13 mouse cellular contexts compared by ENCODE assay signal in genomic region chr15:84850321-84850720, GRCm38 (mm10). TPM values are rescaled to one million over a fixed set of nuclear protein-coding genes. Genes with fewer than 3 reads are reported as not detected.
DNase-seq lines count a peak whose midpoint lies in the region; ATAC-seq and TF ChIP-seq lines count a peak whose summit lies in the region.
"Had no signal": no experiment of that assay in that cellular context is flagged by ENCODE, and none has a peak within 500 bp of the region (broad histone marks: within the 10 kb centered on the region; RNA-seq: fewer than 3 reads in every experiment).

No protein-coding gene starts in this region.

- H3K9ac ChIP-seq in intestine, postnatal 0 days (ENCODE audit: low read depth, low read length) = no peak overlapping the region
- no peak overlapping the region for H3K9ac ChIP-seq in intestine, embryonic 16.5 days (ENCODE audit: low read depth, low read length)
- no peak overlapping the region for H3K9ac ChIP-seq in neural tube, embryonic 12.5 days
- no peak overlapping the region for H3K9ac ChIP-seq in CH12.LX (ENCODE audit: insufficient read depth, low read depth)
- H3K9ac ChIP-seq: hindbrain, embryonic 15.5 days; kidney, embryonic 15.5 days; midbrain, embryonic 15.5 days had no signal

- 0 out of 2 replicates have a peak, but pooled peaks cover 9% of the 10 kb centered on the region for H3K4me1 ChIP-seq in intestine, postnatal 0 days (replicated peaks; ENCODE audit: control insufficient read depth, insufficient read depth, low read length)
- H3K4me1 ChIP-seq in intestine, embryonic 16.5 days (ENCODE audit: control insufficient read depth, insufficient read depth, low read length) = peaks cover 33% of the 10 kb centered on the region
- peaks cover 72% of the 10 kb centered on the region for H3K4me1 ChIP-seq in neural tube, embryonic 12.5 days
- peaks cover 21 to 62% of the 10 kb centered on the region in 2 experiments for H3K4me1 ChIP-seq in CH12.LX (ENCODE audit: control insufficient read depth in 1 of 2, insufficient read depth in 2 of 2)
- peaks cover 8% of the 10 kb centered on the region for H3K4me1 ChIP-seq in small intestine, adult 2 months (ENCODE audit: control insufficient read depth, insufficient read depth, insufficient read length, low read length)

- peak; percentile 51 for TF ChIP-seq CTCF in intestine, postnatal 0 days (IDR thresholded peaks at IDR 0.05; ENCODE audit: low read depth)
- TF ChIP-seq CTCF in CH12.LX (conservative IDR thresholded peaks at IDR 0.05 in 1 of 2, IDR thresholded peaks at IDR 0.05 in 1 of 2; ENCODE audit: low read depth in 2 of 2, low read length in 2 of 2) = peak in 1 of 2 experiments; percentile 44; a peak in 2 of 4 replicates
- TF ChIP-seq CTCF in small intestine, adult 2 months (IDR thresholded peaks at IDR 0.05; ENCODE audit: extremely low read depth, insufficient read length, insufficient replicate concordance, low read depth, low read length) = peak; percentile 18; the same call in 1 of the 2 replicates

- 91% methylated on average over 1 of the region's 1 CpGs for WGBS in intestine, postnatal 0 days
- 87% methylated on average over 1 of the region's 1 CpGs for WGBS in intestine, embryonic 16.5 days
- 89% methylated on average over 1 of the region's 1 CpGs for WGBS in neural tube, embryonic 12.5 days
- whole genome bisulfite sequencing in small intestine, adult 2 months = 100% methylated on average over 1 of the region's 1 CpGs

- no peak overlapping the region for H3K27ac ChIP-seq in intestine, postnatal 0 days (ENCODE audit: low read depth, low read length)
- no peak overlapping the region for H3K27ac ChIP-seq in intestine, embryonic 16.5 days (ENCODE audit: low read length)
- H3K27ac ChIP-seq in neural tube, embryonic 12.5 days = no peak overlapping the region
- no peak overlapping the region for H3K27ac ChIP-seq in CH12.LX (ENCODE audit: insufficient read depth, low read depth)
- H3K27ac ChIP-seq in small intestine, adult 2 months (ENCODE audit: insufficient read depth, low read depth, low read length) = no peak overlapping the region
- H3K27ac ChIP-seq: hindbrain, embryonic 15.5 days; kidney, embryonic 15.5 days; midbrain, embryonic 15.5 days had no signal

- H3K4me2 ChIP-seq in intestine, postnatal 0 days (replicated peaks; ENCODE audit: low read depth) = no peak overlapping the region
- H3K4me2 ChIP-seq in intestine, embryonic 16.5 days (ENCODE audit: low read depth, low read length) = no peak overlapping the region
- H3K4me2 ChIP-seq in neural tube, embryonic 12.5 days (replicated peaks) = peak overlapping the region; percentile 79
- H3K4me2 ChIP-seq in CH12.LX (ENCODE audit: insufficient read depth, low read depth, poor library complexity, severe bottlenecking) = no peak overlapping the region
- H3K4me2 ChIP-seq: kidney, embryonic 15.5 days had no signal

- no peak for TF ChIP-seq POLR2A in CH12.LX (IDR thresholded peaks at IDR 0.05; ENCODE audit: low read depth, low read length)
- no peak for TF ChIP-seq POLR2A in small intestine, adult 2 months (IDR thresholded peaks at IDR 0.05; ENCODE audit: low read depth, low read length)

- no peak; the same call in 1 of the 2 replicates for TF ChIP-seq RAD21 in CH12.LX (IDR thresholded peaks at IDR 0.05; ENCODE audit: low read depth, low read length)

- 0 out of 2 replicates have a peak, but pooled peaks cover 4% of the 10 kb centered on the region for H3K27me3 ChIP-seq in intestine, postnatal 0 days (replicated peaks; ENCODE audit: control insufficient read depth, insufficient read depth, low read length)
- H3K27me3 ChIP-seq in intestine, embryonic 16.5 days (replicated peaks; ENCODE audit: control insufficient read depth, insufficient read depth, low read length) = peaks cover 6% of the 10 kb centered on the region; the same call in 1 of the 2 replicates
- no peaks in the 10 kb centered on the region for H3K27me3 ChIP-seq in neural tube, embryonic 12.5 days (replicated peaks)
- no peaks in the 10 kb centered on the region for H3K27me3 ChIP-seq in CH12.LX (replicated peaks)
- H3K27me3 ChIP-seq in small intestine, adult 2 months (ENCODE audit: control insufficient read depth, insufficient read depth, low read length) = 0 out of 2 replicates have a peak, but pooled peaks cover 10% of the 10 kb centered on the region
- H3K27me3 ChIP-seq: hindbrain, embryonic 15.5 days; midbrain, embryonic 15.5 days had no signal

- DNase-seq in neural tube, embryonic 10.5 days (ENCODE audit: extremely low spot score, low spot score) = no peak
- peak; percentile 8 for DNase-seq in CH12.LX (ENCODE audit: extremely low read depth)
- no peak for DNase-seq in embryo, embryonic 11 days
- DNase-seq: cerebellum, postnatal 10 days; right cerebral cortex, adult 18-20 months had no signal

- no peak for ATAC-seq in intestine, postnatal 0 days
- no peak for ATAC-seq in intestine, embryonic 16.5 days
- no peak for ATAC-seq in neural tube, embryonic 12.5 days (ENCODE audit: low FRiP score, low read depth)
- ATAC-seq: activated CD4-positive, CD25-positive, alpha-beta regulatory T cell, adult 4 months; midbrain, embryonic 15.5 days had no signal

- no peaks in the 10 kb centered on the region for H3K36me3 ChIP-seq in intestine, postnatal 0 days (ENCODE audit: control insufficient read depth, insufficient read depth)
- no peaks in the 10 kb centered on the region for H3K36me3 ChIP-seq in intestine, embryonic 16.5 days (ENCODE audit: control insufficient read depth, insufficient read depth, low read length)
- peaks cover 12% of the 10 kb centered on the region for H3K36me3 ChIP-seq in neural tube, embryonic 12.5 days
- H3K36me3 ChIP-seq in CH12.LX (replicated peaks in 1 of 2; ENCODE audit: control insufficient read depth in 1 of 2, insufficient read depth in 1 of 2, low read length in 1 of 2) = peaks cover 0 to 19% of the 10 kb centered on the region in 2 experiments
- H3K36me3 ChIP-seq in small intestine, adult 2 months (ENCODE audit: control insufficient read depth, insufficient read depth, low read length) = no peaks in the 10 kb centered on the region
- H3K36me3 ChIP-seq: hindbrain, embryonic 15.5 days; kidney, embryonic 15.5 days; midbrain, embryonic 15.5 days had no signal

- dilution Hi-C loops in CH12.LX (cut with MboI; ENCODE audit: extremely low pct_ligation_motif_present, extremely low pct_unique_long_range_greater_than_20kb, low sequenced_read_pairs) = no loop called here

- H3K9me3 ChIP-seq in intestine, postnatal 0 days (ENCODE audit: control insufficient read depth) = no peaks in the 10 kb centered on the region
- no peaks in the 10 kb centered on the region for H3K9me3 ChIP-seq in intestine, embryonic 16.5 days (ENCODE audit: control insufficient read depth, low read length)
- H3K9me3 ChIP-seq in neural tube, embryonic 12.5 days = no peaks in the 10 kb centered on the region
- H3K9me3 ChIP-seq in CH12.LX (replicated peaks; ENCODE audit: low read length) = peaks cover 3% of the 10 kb centered on the region
- H3K9me3 ChIP-seq: hindbrain, embryonic 15.5 days; kidney, embryonic 15.5 days; midbrain, embryonic 15.5 days had no signal

- in situ Hi-C loops in CH12.LX (cut with MboI; ENCODE audit: low pct_ligation_motif_present, low pct_unique_long_range_greater_than_20kb, low sequenced_read_pairs) = no loop called here

- no peak overlapping the region for H3K4me3 ChIP-seq in intestine, postnatal 0 days (ENCODE audit: low read depth, low read length)
- no peak overlapping the region for H3K4me3 ChIP-seq in intestine, embryonic 16.5 days (ENCODE audit: low read length)
- H3K4me3 ChIP-seq in neural tube, embryonic 12.5 days = no peak overlapping the region
- H3K4me3 ChIP-seq in CH12.LX (replicated peaks in 1 of 3; ENCODE audit: low read depth in 2 of 3, low read length in 2 of 3, poor library complexity in 1 of 3) = no peak overlapping the region
- no peak overlapping the region for H3K4me3 ChIP-seq in small intestine, adult 2 months (ENCODE audit: low read depth, low read length)
- H3K4me3 ChIP-seq: hindbrain, embryonic 15.5 days; kidney, embryonic 15.5 days; midbrain, embryonic 15.5 days had no signal

- no peak for TF ChIP-seq EP300 in CH12.LX (IDR thresholded peaks at IDR 0.05; ENCODE audit: low read length)

- H3K79me2 ChIP-seq in CH12.LX (replicated peaks; ENCODE audit: control insufficient read depth, extremely low read depth, insufficient read depth, poor library complexity, severe bottlenecking) = 0 out of 2 replicates have a peak, but pooled peaks cover 2% of the 10 kb centered on the region

TF ChIP-seq in CH12.LX, 34 proteins besides CTCF, POLR2A, EP300 and RAD21:
- TF ChIP-seq SMC3 (IDR thresholded peaks at IDR 0.05; ENCODE audit: low read depth, low read length) = peak; percentile 26; the same call in 1 of the 2 replicates
- no peak for TF ChIP-seq HCFC1 (IDR thresholded peaks at IDR 0.05; ENCODE audit: low read depth, low read length)

RNA-seq across cellular contexts. Expression of gene Phf21b, which starts 5.5 kb away (rescaled TPM):
- polyA plus RNA-seq in intestine, postnatal 0 days (2015; fragmentation: Nextera tagmentation; extraction: Ambion mirVana) = 0.38 and 0.48 TPM in 2 replicates
- 0.43 and 0.48 TPM in 2 replicates for polyA plus RNA-seq in intestine, embryonic 16.5 days (2015; fragmentation: Nextera tagmentation; extraction: Ambion mirVana)
- 20.2 and 24.5 TPM in 2 replicates for polyA plus RNA-seq in neural tube, embryonic 12.5 days (2016; fragmentation: Nextera tagmentation; extraction: Ambion mirVana)
- total RNA-seq in CH12.LX (2012; rRNA removed) (2.2 TPM in 2 replicates), CH12.LX (2014; rRNA removed) (1.3 and 3.0 TPM in 2 replicates)
- polyA plus RNA-seq in CH12.LX (2012; ENCODE audit: insufficient read length, low read depth) = 5.3 TPM in 2 replicates
- polyA plus RNA-seq in small intestine, adult 2 months (2012; rRNA removed) = 2.1 and 5.1 TPM in 2 replicates
